Mouse (Mus musculus) layer of hippocampus, adult 11-12 months (tissue): ENCODE measurements around the gene Rab3b.
"Not testable (repeated sequence)": the region's sequence is repeated elsewhere in the genome, so short reads cannot be mapped to it uniquely, and the experiment has no call there.

Experiments
- DNase-seq: peaks from one replicate; pipeline ENCODE4 v3.0.0; 2022; ENCODE audit warnings: low spot score

The Rab3b gene

DNA sequence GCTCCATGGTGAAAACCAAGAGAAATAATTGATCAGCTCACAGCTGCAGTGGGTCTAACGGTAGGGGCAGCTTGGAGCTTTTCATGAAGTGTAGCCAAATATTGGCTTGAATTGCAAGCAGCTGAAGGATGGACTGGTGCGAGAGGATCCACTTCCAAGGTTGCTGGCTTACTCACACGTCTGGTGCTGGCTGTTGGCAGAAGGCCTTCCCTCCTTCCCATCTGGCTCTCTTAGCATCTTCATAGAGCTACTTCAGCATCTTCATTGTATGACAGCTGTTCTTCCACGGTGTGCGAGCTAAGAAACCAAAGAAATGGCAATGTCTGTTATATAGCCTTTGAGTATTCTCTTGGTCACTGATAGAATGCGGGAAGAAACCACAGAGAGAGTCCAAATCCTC is 12.0 kb downstream of the Rab3b start:
- DNase-seq = peak; percentile 25

DNA sequence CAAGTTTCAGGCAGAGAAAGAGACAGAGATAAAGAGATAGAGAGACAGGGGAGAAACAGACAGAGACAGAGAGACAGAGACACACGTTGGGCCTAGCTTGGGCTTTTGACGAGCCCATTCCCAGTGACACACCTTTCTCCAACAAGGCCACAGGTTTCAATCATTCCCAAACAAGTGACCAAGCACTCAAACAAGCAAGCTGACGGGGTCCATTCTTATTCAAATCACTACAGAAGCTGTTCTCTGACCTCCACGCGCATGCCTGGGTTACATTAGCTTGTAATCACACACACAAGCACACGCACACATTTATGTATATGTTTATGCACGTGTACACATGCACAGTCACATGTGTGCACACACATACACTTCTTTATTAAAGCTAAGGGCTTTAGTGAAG is 21.6 kb downstream of the Rab3b start:
- DNase-seq = no peak

- DNase-seq = no peak
Observed at GRCm38 (mm10) chr4:108902886-108903285, 24.0 kb downstream of the Rab3b start.

DNA sequence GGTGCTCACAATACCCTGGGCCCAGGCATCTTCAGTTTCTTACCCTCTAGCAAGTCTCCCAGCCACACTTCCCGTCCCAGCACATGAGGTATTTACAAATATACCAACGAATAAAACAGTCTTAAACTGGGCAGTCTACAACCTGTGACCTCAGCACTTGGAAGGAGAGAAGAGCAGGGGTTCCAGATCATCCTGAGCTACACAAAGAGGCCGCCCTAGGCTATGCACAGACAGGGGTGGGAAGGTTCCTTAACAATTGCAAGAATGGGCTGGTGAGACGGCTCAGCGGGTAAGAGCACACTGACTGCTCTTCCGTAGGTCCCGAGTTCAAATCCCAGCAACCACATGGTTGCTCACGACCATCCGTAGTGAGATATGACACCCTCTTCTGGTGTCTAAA is 24.5 kb downstream of the Rab3b start:
- DNase-seq = no peak

DNA sequence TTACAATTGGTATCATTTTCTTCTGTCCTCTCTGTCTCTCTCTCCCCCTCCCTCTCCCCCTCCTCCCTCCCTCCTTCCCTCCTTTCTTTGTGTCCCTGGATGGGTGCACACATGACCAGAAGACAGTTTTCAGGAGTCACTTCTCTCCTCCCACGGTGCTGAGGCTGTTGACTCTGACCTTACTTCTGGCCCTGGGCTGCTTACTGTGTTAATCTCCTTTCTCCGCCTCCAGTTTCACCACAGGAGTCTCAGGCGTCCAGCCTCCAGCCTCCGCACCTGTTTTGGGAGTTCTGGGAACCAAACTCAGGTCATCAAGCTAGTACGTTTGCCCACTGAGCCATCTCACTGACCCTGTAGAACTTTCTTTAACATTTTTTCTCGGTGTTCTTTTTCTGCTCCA is 25.2 kb downstream of the Rab3b start:
- DNase-seq = no peak

DNA sequence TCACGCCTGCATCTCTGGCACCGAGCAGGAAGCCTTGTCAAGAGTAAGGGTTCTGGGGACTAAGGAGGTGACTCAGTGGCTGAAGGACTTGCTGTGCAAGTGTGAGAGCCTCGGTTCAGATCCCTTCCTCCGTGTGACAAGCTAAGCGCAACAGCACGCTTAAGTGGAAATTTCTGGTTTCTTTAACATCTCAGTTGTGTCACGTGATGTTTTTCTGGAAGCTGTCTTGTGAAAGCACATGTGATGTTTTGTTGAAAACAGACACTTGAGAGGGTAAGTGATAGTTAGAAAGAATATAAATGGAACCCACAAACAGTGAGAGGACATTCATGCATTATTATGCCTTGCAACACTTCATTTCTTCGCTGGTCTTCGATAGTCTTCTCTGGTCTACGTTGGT is 25.9 kb downstream of the Rab3b start:
- DNase-seq = no peak

DNA sequence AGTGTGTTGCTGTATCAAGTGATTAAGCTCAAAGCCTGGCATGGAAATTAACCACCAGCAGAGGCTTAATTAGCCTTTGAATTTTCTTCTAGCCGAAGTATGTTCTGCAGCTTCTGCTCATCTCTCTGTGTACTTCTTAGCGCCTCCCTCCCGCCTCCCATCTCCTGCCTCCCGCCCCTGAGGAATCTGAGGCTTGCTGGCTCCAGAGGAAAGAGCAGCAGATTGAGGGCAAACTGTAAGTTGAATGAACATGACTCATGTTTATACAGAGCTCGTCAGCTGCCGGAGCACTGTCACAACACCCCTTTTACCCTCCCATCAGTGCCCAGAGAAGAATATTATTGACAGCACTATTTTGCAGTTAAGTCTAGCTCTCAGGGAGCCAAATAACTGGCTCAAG is 27.0 kb downstream of the Rab3b start:
- peak; percentile 31 for DNase-seq

DNA sequence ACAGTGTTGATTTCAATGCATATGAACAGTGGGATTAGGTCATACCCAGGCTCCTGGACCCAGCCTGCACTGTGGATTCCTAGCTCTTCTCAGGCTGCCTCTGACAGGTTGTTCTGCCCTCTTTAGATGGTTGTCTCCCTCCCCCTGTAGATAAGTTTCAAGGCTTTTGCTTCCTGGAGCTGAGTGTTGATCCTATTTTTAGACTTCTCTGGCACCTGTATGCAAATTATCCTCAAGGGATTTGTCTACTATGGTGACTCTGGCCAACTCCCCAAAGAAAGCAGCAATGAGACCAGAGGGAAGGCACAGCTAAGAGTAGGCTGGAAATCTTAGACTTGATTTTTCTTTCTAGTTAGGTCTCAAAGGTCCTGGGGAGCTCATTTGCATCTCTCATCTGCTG is 28.6 kb downstream of the Rab3b start:
- DNase-seq = no peak

GRCm38 (mm10) chr4:108909872-108910425 is 31.1 kb downstream of the Rab3b start:
- no peak for DNase-seq

GRCm38 (mm10) chr4:108911866-108912265 is 33.0 kb downstream of the Rab3b start:
- DNase-seq = no peak

DNA sequence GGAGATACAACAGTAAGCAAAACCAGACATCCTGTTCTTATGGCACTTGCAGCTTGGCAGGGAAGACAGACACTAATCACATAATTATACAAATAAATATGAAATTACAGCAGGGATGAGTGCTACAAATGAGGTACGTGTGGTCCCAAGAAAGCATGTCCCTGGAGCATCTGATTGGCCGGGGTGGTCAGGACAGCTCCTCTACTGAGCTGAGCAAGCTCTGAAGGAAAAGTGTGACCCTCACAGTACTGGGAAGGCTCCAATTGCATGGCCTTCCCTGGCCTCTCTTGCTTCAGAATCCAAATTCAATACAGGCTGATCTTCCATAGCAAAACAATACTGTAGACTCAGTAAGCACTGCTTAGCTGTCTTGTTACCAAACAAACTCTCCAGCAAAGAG is 34.3 kb downstream of the Rab3b start:
- no peak for DNase-seq

GRCm38 (mm10) chr4:108914391-108914790 is 35.5 kb downstream of the Rab3b start:
- no peak for DNase-seq

DNA sequence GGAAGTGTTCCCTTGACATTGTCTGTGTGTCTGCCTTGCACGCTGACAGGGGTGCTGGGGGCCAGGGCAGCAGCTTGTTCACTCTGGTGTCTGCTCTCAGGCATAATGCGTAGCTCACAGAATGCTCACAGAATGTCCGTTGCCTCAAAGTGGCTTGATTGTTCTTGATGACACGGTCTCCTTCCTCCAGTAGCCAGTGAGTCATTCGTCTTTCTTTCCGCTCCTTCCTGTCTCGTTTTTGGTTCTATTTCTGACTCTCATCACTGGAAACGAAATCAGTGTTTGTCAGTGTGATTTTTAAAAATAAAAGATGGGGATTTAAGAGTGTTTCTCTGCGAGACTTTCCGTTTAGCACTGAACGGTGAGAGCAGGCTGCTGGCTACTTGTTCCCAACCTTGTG is 36.2 kb downstream of the Rab3b start:
- DNase-seq = no peak

GRCm38 (mm10) chr4:108917654-108918053 is 38.8 kb downstream of the Rab3b start:
- DNase-seq = no peak

DNA sequence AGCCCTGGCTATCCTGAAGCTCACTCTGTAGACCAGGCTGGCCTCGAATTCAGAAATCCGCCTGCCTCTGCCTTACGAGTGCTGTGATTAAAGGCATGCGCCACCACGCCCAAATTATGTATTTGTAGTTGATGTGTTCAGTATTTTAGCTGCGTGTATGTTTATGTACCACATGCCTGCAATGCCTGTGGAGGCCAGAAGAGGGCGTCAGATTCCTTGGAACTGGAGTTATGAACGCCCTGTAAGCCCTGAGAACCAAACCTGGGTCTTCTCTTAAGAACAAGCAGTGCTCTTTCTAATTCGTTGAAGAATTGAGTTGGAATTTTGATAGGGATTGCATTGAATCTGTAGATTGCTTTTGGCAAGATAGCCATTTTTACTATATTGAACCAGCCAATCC is 49.1 kb downstream of the Rab3b start:
- not testable (repeated sequence) for DNase-seq

GRCm38 (mm10) chr4:108933163-108933562 is 54.3 kb downstream of the Rab3b start:
- DNase-seq = no peak

DNA sequence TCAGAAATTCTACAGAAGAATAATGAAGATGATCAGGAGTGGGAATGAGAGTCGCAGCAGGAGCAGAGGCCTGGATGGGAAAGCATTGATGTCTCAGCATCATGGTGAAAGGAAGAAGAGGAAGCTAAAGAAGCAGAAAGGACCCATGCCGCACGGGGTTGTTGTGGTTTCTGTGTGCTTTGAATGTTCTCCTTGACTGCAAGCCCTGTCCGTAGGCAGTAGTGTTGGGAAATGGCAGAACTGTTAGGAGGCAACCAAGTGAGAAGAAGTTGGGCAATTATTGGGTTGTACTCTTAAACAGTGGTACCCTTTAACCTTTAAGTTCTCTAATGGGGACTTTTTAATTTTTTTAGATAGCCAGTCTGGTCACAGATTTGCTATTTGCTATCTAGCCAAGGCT is 56.0 kb downstream of the Rab3b start:
- no peak for DNase-seq

DNA sequence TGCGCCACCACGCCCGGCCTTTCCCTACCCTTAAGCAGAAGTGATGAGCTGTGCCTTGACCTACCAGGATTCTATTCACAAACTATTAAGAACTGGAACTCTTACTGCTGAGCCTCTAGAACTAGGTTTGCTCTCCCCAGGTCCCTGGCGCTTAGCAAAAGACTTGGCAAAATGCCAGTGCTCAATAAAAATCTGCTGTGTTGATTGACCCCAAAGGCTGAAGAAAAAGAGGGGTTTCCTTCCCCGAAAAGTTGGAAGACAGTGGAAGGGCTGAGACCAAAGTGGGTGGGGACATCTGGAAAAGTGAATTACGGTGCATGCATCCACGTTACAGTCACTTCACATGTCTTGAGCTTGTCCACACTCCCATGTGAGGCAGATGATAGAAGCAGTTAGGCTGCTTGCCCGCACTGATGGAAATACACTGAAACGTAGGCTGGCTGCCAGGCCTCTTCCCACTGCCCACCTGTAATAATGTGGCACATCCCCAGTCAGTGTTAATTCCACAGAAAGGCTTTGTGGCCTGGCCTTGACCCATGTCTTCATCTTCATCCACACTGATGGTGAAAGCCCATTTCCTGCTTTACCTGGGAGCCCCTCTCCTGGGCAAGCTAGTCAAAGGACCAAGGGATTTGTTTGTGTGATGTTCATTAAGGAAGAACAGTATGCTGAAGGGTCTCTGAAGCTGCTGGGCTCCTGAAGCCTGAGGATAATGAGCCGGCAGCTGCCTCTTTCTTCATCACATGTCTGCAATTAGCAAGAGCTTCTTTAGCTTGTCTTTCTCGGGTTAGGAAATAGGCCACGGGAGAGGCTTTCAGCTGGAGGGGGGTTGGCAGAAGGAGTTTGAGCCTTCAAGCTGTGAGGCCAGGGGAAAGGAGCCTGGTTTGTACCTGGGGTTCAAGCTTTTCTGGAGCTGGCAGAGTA is 59.2 kb downstream of the Rab3b start:
- DNase-seq = peak; percentile 59

GRCm38 (mm10) chr4:108940681-108941473 is 62.0 kb downstream of the Rab3b start:
- no peak for DNase-seq

- DNase-seq = no peak
Observed at GRCm38 (mm10) chr4:108942171-108942570, 63.3 kb downstream of the Rab3b start.

- no peak for DNase-seq
Observed at GRCm38 (mm10) chr4:108942986-108943720, 64.3 kb downstream of the Rab3b start.

DNA sequence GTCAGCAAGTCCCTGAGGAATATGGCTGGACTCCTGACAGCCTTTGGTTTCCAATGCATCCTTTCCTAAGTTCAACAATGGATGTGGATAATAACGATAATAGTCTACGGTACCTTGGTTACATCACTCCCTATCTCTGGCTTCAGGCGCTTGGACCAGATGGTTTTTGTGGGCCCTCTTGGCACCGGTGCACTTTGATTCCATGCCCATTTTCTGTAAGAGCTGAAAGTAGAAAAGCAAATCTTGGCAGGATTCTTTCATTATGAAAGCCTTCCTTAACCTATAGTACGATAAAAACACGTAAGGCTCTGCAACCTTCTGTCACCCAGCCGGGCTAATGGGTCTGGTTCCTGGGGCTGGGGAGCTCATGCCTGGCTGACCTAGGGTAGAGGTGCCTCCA is 70.3 kb downstream of the Rab3b start:
- DNase-seq = peak; percentile 58
